Mouse (Mus musculus) hindbrain, embryonic 15.5 days (tissue): ENCODE data around the gene Sdk1. TPM values are rescaled to one million over a fixed set of nuclear protein-coding genes. Genes with fewer than 3 reads are reported as not detected.

ENCODE experiments used
- ATAC-seq: fragments of 200-750 bp; cut with Nextera tagmentation; 2 replicates; pipeline ENCODE4 v1.8.0; 2017; ENCODE audit warnings: low read depth, moderate number of reproducible peaks, moderate TSS enrichment; ENCODE audit not compliant: low FRiP score
- H3K27ac ChIP-seq: fragments of 300-500 bp; sonication (generic); replicated peaks from 2 replicates; pipeline ENCODE4 v1.5.1; 2015; ENCODE audit warnings: mild to moderate bottlenecking, inconsistent platforms
- H3K27me3 ChIP-seq: fragments of 300-500 bp; sonication (generic); 2 replicates; pipeline ENCODE4 v1.6.1; 2015; ENCODE audit warnings: control low read depth, inconsistent platforms
- H3K36me3 ChIP-seq: fragments of 300-500 bp; sonication (generic); 2 replicates; pipeline ENCODE4 v1.6.1; 2015; ENCODE audit warnings: control low read depth, inconsistent platforms
- H3K4me1 ChIP-seq: fragments of 300-500 bp; sonication (generic); replicated peaks from 2 replicates; pipeline ENCODE4 v1.6.1; 2015; ENCODE audit warnings: control low read depth, inconsistent platforms
- H3K4me2 ChIP-seq: fragments of 300-500 bp; sonication (generic); 2 replicates; pipeline ENCODE4 v1.6.1; 2015; ENCODE audit warnings: moderate library complexity, mild to moderate bottlenecking, inconsistent platforms
- H3K4me3 ChIP-seq: fragments of 300-500 bp; sonication (generic); 2 replicates; pipeline ENCODE4 v1.5.1; 2015; ENCODE audit warnings: mild to moderate bottlenecking, inconsistent platforms
- H3K9ac ChIP-seq: fragments of 300-500 bp; sonication (generic); 2 replicates; pipeline ENCODE4 v1.6.1; 2015; ENCODE audit warnings: inconsistent platforms
- H3K9me3 ChIP-seq: fragments of 300-500 bp; sonication (generic); 2 replicates; pipeline ENCODE4 v1.6.1; 2016; ENCODE audit warnings: control low read depth, inconsistent platforms
- WGBS: fragments of 180-500 bp; shearing (Covaris S2); methylation state at CpG from one replicate; pipeline ENCODE4 v1.1.7; 2015; 5-methylcytosine and 5-hydroxymethylcytosine counted together
- polyA plus RNA-seq: library from polyadenylated mRNA; unstranded; fragments of >200 nt; fragmentation: Nextera tagmentation; extraction: Ambion mirVana; gene quantifications from 2 replicates; pipeline ENCODE4 v1.2.1, GENCODE M21; 2015

The Sdk1 gene
- polyA plus RNA-seq, 1 experiment from 2014 or later, result 2.5 TPM

DNA sequence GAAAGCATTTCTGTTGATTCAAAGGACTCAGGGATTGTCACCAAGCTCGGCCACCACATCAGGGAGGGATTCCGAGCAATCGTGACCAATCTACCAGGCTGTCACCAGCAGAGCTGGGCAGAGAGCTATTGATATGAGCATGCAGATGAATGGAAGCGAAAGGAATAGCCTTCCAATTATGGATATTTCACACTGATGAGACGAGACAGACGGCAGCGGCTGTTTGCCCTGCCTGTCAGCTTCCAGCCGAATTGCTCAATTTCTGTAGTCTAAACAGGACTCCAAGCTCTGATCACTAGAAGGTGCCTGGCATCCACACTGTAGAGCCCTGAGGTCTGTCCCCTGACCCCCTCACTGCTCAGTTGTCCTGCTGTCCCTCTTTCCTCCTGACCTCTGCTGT, 699.3 kb downstream of the Sdk1 start:
- H3K4me2 ChIP-seq, result no peak overlapping the region
- no peaks in the 10 kb centered on the region for H3K36me3 ChIP-seq
- no peak overlapping the region for H3K9ac ChIP-seq
- WGBS, result 77% methylated on average over 8 of the region's 8 CpGs
- no peak overlapping the region for H3K27ac ChIP-seq
- H3K9me3 ChIP-seq, result no peaks in the 10 kb centered on the region
- H3K4me3 ChIP-seq, result no peak overlapping the region
- H3K4me1 ChIP-seq, result no peaks in the 10 kb centered on the region
- no peaks in the 10 kb centered on the region for H3K27me3 ChIP-seq
- ATAC-seq, result no peak

DNA sequence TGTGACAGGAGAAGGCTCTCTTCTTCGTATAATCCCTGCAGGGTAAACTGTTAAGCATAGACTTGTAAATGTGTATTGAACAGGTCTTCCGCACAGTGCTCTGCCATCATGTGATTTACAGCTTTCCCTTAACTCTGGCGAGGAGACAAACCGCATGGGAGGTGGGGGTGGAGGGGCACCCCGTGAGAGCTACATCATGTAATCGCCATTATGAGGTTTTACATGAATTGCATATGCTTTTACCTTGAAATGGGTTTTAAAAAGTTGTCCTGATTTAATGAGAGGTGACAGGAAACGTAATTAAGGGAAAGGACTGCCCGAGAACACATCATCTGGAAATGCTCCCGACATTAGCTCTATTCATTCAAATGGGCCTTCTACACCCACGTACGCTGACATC, 709.5 kb downstream of the Sdk1 start:
- Histone ChIP-seq H3K4me2 (no peak overlapping the region), H3K27me3 (no peaks in the 10 kb centered on the region), H3K4me3 (no peak overlapping the region), H3K9me3 (no peaks in the 10 kb centered on the region), H3K4me1 (no peaks in the 10 kb centered on the region), H3K9ac (no peak overlapping the region), H3K27ac (no peak overlapping the region), H3K36me3 (no peaks in the 10 kb centered on the region)
- no peak for ATAC-seq
- WGBS, result 57% methylated on average over 11 of the region's 11 CpGs

DNA sequence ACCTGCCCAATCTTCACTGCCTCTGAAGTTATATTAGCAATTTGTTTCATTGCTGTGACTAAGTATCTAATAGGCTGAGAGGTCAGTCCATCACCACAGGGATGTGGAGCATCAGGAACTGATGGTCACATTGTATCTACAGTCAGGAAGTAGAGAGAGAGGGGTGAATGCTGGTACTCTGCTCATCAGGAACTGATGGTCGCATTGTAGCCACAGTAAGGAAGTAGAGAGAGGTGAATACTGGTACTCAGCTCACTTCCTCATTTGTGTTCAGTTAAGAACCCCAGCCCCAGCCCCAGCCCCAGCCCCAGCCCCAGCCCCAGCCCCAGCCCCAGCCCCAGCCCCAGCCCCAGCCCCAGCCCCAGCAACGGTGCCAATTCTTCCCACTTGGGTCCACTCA, 711.0 kb downstream of the Sdk1 start:
- H3K27ac ChIP-seq, result no peak overlapping the region
- H3K9ac ChIP-seq, result no peak overlapping the region
- H3K27me3 ChIP-seq, result no peaks in the 10 kb centered on the region
- WGBS, result 93% methylated on average over 2 of the region's 2 CpGs
- ATAC-seq, result no peak
- no peaks in the 10 kb centered on the region for H3K4me1 ChIP-seq
- no peak overlapping the region for H3K4me2 ChIP-seq
- no peaks in the 10 kb centered on the region for H3K9me3 ChIP-seq
- no peaks in the 10 kb centered on the region for H3K36me3 ChIP-seq
- no peak overlapping the region for H3K4me3 ChIP-seq

DNA sequence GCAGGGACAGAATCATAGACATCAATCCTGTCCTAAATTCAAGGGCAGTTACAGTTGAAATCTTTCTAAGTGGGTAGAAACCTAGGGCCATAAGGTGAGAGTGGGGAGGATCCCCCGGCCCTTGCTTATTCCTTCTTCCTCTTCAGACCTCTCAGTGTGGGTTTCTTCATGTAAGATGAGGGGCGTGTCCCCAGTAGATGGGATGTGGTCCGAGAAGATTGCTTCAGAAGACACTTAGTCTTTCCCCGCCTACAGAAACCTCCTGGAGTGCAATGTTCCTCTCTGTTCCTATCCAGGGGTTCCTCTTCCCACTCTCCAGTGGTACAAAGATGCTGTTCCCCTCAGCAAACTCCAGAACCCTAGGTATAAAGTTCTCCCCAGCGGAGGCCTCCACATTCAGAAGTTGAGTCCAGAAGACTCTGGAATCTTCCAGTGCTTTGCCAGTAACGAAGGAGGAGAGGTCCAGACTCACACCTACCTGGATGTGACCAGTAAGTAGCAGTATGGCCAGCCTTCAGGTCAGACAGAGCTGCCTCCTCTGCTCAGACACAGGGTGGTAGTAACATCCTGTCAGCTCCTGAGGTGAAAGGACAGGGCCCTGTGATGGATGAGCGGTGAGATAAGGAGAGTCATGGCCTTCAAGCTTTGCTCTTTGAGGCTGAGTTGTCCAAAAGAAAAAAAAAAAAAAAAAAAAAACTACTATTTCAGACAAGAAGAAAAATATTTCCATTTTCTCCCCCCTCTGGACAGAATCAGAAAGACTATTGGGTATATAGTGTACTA, 711.6 kb downstream of the Sdk1 start:
- ATAC-seq, result no peak
- H3K27ac ChIP-seq, result no peak overlapping the region
- no peaks in the 10 kb centered on the region for H3K4me1 ChIP-seq
- H3K9ac ChIP-seq, result no peak overlapping the region
- H3K36me3 ChIP-seq, result no peaks in the 10 kb centered on the region
- no peaks in the 10 kb centered on the region for H3K27me3 ChIP-seq
- H3K4me2 ChIP-seq, result no peak overlapping the region
- H3K4me3 ChIP-seq, result no peak overlapping the region
- WGBS, result 92% methylated on average over 7 of the region's 7 CpGs
- H3K9me3 ChIP-seq, result no peaks in the 10 kb centered on the region

DNA sequence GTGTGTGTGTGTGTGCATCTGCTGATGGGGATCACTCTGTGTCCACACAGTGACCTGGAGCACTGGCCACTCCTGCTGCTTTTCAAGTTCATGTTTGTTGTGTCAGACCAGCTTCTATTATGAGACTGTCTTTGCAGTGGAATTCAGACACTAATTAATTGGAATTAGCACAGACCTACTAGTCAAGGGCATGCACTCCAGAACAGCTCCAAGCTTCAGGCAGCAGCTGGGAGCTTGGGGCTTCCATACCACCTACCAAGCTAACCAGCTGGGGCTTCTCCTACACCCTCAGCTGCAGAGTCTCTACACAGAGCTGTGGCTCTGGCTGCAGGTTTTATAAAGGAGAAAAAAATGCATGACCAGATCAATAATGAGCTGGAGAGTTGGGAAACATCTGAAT, 729.8 kb downstream of the Sdk1 start:
- H3K9me3 ChIP-seq, result no peaks in the 10 kb centered on the region
- no peak overlapping the region for H3K4me3 ChIP-seq
- H3K36me3 ChIP-seq, result no peaks in the 10 kb centered on the region
- no peak overlapping the region for H3K27ac ChIP-seq
- no peaks in the 10 kb centered on the region for H3K27me3 ChIP-seq
- no peak overlapping the region for H3K9ac ChIP-seq
- no peak for ATAC-seq
- no peak overlapping the region for H3K4me2 ChIP-seq
- no peaks in the 10 kb centered on the region for H3K4me1 ChIP-seq

DNA sequence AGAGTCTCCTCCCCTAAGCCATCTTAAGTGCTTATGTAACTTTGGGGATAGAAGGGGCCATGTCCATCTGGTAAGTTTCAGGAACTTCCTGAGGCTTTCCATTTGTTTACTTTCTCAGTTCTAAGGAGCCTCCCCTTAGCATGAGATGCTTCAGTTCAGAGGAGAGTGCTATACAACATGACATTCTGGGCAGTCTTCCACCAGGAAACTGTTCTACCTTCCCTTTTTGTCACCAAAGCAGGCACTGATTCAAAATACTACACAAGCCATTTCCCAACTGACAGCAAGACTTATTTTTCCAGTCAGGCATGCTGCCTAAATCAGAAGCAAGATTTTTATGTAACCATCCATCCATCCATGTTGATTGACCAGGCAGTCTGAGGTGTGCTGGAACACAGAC, 738.2 kb downstream of the Sdk1 start:
- Histone ChIP-seq H3K4me3 (no peak overlapping the region), H3K27me3 (no peaks in the 10 kb centered on the region), H3K9ac (no peak overlapping the region), H3K4me2 (no peak overlapping the region), H3K4me1 (0 out of 2 replicates have a peak, but pooled peaks cover 5% of the 10 kb centered on the region), H3K36me3 (no peaks in the 10 kb centered on the region), H3K9me3 (no peaks in the 10 kb centered on the region), H3K27ac (no peak overlapping the region)
- ATAC-seq, result no peak

DNA sequence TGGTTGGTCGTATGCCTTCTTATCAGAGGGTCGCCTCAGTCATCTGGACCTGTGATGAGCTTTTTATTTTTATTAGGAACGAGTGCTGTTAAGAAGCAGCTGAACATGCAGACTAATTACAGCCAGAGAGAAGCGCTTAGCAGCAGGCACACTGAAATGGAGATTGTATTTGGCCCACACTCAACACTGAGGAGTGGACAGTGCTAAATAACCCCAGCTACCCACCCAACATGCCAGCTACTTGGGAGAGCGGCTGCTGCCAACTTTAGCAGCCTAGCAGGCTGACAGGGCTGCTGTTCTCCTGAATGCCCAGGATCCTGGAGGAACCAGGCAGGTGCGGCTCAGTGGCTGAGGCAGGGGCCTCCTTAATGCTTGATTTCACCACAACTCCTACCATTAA, 739.5 kb downstream of the Sdk1 start:
- H3K4me3 ChIP-seq, result no peak overlapping the region
- no peaks in the 10 kb centered on the region for H3K36me3 ChIP-seq
- H3K4me2 ChIP-seq, result no peak overlapping the region
- H3K27me3 ChIP-seq, result no peaks in the 10 kb centered on the region
- no peak overlapping the region for H3K9ac ChIP-seq
- H3K4me1 ChIP-seq, result 0 out of 2 replicates have a peak, but pooled peaks cover 5% of the 10 kb centered on the region
- H3K9me3 ChIP-seq, result no peaks in the 10 kb centered on the region
- ATAC-seq, result no peak
- no peak overlapping the region for H3K27ac ChIP-seq
- WGBS, result 69% methylated on average over 6 of the region's 6 CpGs

DNA sequence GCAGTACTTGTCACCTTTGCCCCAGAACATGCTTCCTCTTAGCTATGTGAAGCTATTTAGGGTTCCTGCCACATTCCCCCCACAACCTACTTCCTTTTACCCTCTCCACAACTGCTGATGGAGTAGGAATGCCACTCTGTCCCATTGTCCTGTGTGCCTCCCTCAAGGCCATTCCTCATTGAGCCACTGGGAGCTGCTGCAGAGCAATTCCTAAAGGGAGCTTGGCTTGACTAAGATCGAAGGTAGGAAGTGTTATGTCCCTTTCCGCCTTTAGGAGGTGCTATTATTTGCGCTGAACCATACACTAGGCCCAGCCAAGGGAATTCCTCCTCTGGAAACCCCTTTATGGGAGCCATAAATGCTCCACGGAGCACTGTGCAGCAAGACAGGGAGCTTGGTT, 743.0 kb downstream of the Sdk1 start:
- WGBS, result 80% methylated on average over 4 of the region's 4 CpGs
- Histone ChIP-seq H3K9ac (no peak overlapping the region), H3K4me3 (no peak overlapping the region), H3K27me3 (no peaks in the 10 kb centered on the region), H3K4me1 (0 out of 2 replicates have a peak, but pooled peaks cover 5% of the 10 kb centered on the region), H3K9me3 (no peaks in the 10 kb centered on the region), H3K36me3 (no peaks in the 10 kb centered on the region), H3K4me2 (no peak overlapping the region), H3K27ac (no peak overlapping the region)
- ATAC-seq, result no peak

DNA sequence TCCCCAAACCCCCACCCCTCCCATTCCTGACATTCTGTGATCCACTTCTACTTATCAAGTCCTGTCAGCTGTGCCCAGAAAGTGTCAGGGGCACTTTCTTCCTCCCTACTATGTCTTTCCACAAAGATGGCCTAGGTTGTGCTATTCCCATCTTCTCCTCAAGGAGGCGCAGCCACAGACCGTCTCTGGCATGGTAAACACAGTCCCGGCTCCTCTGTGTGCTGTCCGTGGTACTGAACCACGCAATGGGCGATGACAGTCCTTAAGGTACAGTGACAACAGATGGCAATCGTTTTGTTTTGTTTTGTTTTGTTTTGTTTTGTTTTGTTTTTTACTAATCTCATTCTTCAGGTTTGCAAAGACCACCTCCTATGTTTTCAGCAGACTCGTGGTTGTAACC, 743.7 kb downstream of the Sdk1 start:
- H3K36me3 ChIP-seq, result no peaks in the 10 kb centered on the region
- no peak overlapping the region for H3K4me3 ChIP-seq
- 16% methylated on average over 8 of the region's 8 CpGs for WGBS
- H3K4me1 ChIP-seq, result 0 out of 2 replicates have a peak, but pooled peaks cover 5% of the 10 kb centered on the region
- no peaks in the 10 kb centered on the region for H3K9me3 ChIP-seq
- H3K9ac ChIP-seq, result no peak overlapping the region
- H3K27me3 ChIP-seq, result no peaks in the 10 kb centered on the region
- H3K4me2 ChIP-seq, result no peak overlapping the region
- no peak overlapping the region for H3K27ac ChIP-seq
- ATAC-seq, result no peak

DNA sequence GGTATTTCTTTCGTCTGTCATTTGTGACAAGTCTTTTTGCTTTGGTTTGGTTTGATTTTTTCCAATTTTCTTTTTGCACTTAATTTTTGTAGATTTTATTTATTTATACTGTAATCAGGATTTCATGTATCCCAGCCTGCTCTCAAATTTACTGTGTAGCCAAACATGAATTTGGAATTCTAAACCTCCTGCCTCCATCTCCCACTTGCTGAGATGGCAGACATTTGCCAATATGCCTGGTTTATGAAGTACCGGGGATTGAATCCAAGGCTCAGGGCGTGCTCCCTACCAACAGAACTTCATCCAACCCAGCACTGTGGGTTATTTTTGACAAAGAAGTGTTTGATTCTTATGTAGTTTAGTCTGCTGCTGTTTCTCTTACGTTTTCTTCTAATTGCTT, 744.3 kb downstream of the Sdk1 start:
- no peak for ATAC-seq
- H3K4me3 ChIP-seq, result no peak overlapping the region

DNA sequence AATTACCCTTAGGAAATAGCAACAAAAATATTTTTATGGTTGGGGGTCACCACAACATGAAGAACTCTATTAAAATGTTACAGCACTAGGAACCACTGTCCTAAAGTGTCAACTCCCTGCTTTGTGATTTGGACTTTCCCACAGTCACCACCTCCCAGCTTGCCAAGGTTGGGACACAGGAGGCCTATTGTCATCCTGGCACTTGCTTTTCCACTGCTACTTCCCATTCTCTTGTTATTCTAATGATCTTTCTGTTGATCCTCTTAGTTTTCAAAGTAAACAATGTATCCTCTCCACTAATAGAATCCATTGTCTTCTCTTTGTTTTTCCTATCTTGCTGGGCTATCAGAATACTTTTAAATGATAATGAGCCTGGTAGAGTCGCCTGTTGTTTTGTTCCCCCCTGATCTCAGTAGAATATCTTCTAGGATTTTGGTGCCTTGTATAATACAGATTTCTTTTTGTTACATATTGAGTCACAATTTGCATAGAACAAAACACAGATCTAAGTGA, 746.1 kb downstream of the Sdk1 start:
- Histone ChIP-seq H3K27ac (no peak overlapping the region), H3K27me3 (no peaks in the 10 kb centered on the region), H3K4me3 (no peak overlapping the region), H3K4me2 (no peak overlapping the region), H3K4me1 (no peaks in the 10 kb centered on the region), H3K9me3 (no peaks in the 10 kb centered on the region), H3K36me3 (no peaks in the 10 kb centered on the region), H3K9ac (no peak overlapping the region)
- WGBS, result 22% methylated on average over 1 of the region's 1 CpGs
- no peak for ATAC-seq

More for the DNA sequence above, 744.3 kb downstream of the Sdk1 start:
- Histone ChIP-seq H3K36me3 (no peaks in the 10 kb centered on the region), H3K9me3 (no peaks in the 10 kb centered on the region), H3K4me2 (no peak overlapping the region), H3K27me3 (no peaks in the 10 kb centered on the region), H3K9ac (no peak overlapping the region), H3K27ac (no peak overlapping the region), H3K4me1 (0 out of 2 replicates have a peak, but pooled peaks cover 5% of the 10 kb centered on the region)
- 88% methylated on average over 4 of the region's 4 CpGs for WGBS

DNA sequence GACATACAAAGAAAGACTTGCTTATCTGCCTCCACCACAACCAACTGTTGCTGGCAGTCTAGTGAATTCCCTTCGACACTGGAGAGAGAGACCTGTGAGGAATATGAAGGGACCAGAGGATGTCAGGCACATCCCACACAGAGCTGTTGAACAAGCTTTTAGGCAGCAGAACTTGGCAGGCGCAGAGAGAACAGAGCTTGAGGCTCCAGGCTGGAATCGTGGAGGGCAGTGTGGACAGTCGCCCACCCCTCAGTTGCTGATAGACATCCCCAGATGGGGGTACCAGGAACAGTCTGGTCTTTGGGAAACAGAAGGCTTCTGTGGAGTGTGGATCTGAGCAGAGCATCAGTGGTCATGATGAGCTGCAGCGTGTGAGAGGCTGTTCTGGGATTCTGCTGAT, 747.4 kb downstream of the Sdk1 start:
- H3K4me3 ChIP-seq, result no peak overlapping the region
- 79% methylated on average over 5 of the region's 5 CpGs for WGBS
- no peak overlapping the region for H3K9ac ChIP-seq
- H3K4me1 ChIP-seq, result no peaks in the 10 kb centered on the region
- H3K27me3 ChIP-seq, result no peaks in the 10 kb centered on the region
- no peak overlapping the region for H3K4me2 ChIP-seq
- H3K9me3 ChIP-seq, result no peaks in the 10 kb centered on the region
- no peak for ATAC-seq
- no peak overlapping the region for H3K27ac ChIP-seq
- no peaks in the 10 kb centered on the region for H3K36me3 ChIP-seq

DNA sequence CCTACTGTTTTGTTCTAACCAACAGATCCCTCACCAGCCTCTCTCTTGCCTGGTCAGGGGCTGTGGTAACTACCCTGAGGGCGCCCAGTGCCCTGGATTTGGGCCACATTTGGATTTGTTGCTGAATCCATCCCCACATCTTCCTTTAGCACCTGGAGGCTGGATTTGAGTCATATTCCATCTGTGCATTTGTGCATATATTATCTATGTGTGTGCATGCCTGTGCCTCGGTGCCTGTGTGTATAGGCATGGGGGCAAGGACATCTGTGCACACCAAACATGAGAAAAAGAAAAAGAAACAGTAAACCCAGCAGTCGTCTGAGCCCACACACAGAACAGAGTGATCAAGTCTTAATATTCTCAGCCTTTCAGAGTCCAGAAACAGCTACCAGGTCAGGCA, 752.9 kb downstream of the Sdk1 start:
- Histone ChIP-seq H3K9ac (no peak overlapping the region), H3K4me3 (no peak overlapping the region), H3K36me3 (no peaks in the 10 kb centered on the region), H3K9me3 (no peaks in the 10 kb centered on the region), H3K4me2 (no peak overlapping the region), H3K27me3 (no peaks in the 10 kb centered on the region), H3K27ac (no peak overlapping the region), H3K4me1 (0 out of 2 replicates have a peak, but pooled peaks cover 9% of the 10 kb centered on the region)
- no peak for ATAC-seq
- 79% methylated on average over 3 of the region's 3 CpGs for WGBS
